Mouse (Mus musculus) forebrain, embryonic 14.5 days (tissue): Measurements from ENCODE around the gene Lgals8. TPM values are rescaled to one million over a fixed set of nuclear protein-coding genes. Genes with fewer than 3 reads are reported as not detected.

ENCODE experiments used
- ATAC-seq: fragments of 200-750 bp; cut with Nextera tagmentation; 2 replicates; pipeline ENCODE4 v1.8.0; 2017; ENCODE audit warnings: mild to moderate bottlenecking, moderate library complexity
- DNase-seq: peaks from one replicate; pipeline ENCODE4 v3.0.0-alpha.2; 2015; ENCODE audit warnings: low spot score
- H3K27ac ChIP-seq: fragments of 300-500 bp; sonication (generic); 2 replicates; pipeline ENCODE4 v1.5.1; 2014; ENCODE audit warnings: low read depth, mild to moderate bottlenecking, control low read depth, low read length, moderate library complexity
- H3K27me3 ChIP-seq: fragments of 300-500 bp; sonication (generic); replicated peaks from 2 replicates; pipeline ENCODE4 v1.6.1; 2014; ENCODE audit warnings: low read length, control low read depth, mixed read lengths; ENCODE audit not compliant: control insufficient read depth, insufficient read depth
- H3K36me3 ChIP-seq: fragments of 300-500 bp; sonication (generic); 2 replicates; pipeline ENCODE4 v1.6.1; 2014; ENCODE audit warnings: low read length, control low read depth; ENCODE audit not compliant: control insufficient read depth, insufficient read depth
- H3K4me1 ChIP-seq: fragments of 300-500 bp; sonication (generic); 2 replicates; pipeline ENCODE4 v1.6.1; 2014; ENCODE audit warnings: antibody characterized with exemption, low read length, control low read depth; ENCODE audit not compliant: control insufficient read depth, insufficient read depth
- H3K4me2 ChIP-seq: fragments of 300-500 bp; sonication (generic); 2 replicates; pipeline ENCODE4 v1.6.1; 2014; ENCODE audit warnings: mild to moderate bottlenecking, control low read depth, low read length
- H3K4me3 ChIP-seq: fragments of 300-500 bp; sonication (generic); 2 replicates; pipeline ENCODE4 v1.5.1; 2014; ENCODE audit warnings: low read depth, low read length, control low read depth
- H3K9ac ChIP-seq: fragments of 300-500 bp; sonication (generic); 2 replicates; pipeline ENCODE4 v1.6.1; 2014; ENCODE audit warnings: mild to moderate bottlenecking, low read length, control low read depth, moderate library complexity
- H3K9me3 ChIP-seq: fragments of 300-500 bp; sonication (generic); replicated peaks from 2 replicates; pipeline ENCODE4 v1.6.1; 2016; ENCODE audit warnings: low read length, control low read depth, mixed read lengths; ENCODE audit not compliant: control insufficient read depth
- WGBS: fragments of 180-500 bp; shearing (Covaris S2); extraction: QIAGEN DNeasy Blood & Tissue Kit; methylation state at CpG from one replicate; pipeline ENCODE4 v1.1.7; 2014; 5-methylcytosine and 5-hydroxymethylcytosine counted together
- polyA plus RNA-seq: library from polyadenylated mRNA; unstranded; fragments of >200 nt; fragmentation: Nextera tagmentation; extraction: Ambion mirVana; gene quantifications from 2 replicates; pipeline ENCODE4 v1.2.1, GENCODE M21; 2014

Lgals8 gene
- polyA plus RNA-seq, 1 experiment from 2014 or later, result 10.7 TPM

DNA sequence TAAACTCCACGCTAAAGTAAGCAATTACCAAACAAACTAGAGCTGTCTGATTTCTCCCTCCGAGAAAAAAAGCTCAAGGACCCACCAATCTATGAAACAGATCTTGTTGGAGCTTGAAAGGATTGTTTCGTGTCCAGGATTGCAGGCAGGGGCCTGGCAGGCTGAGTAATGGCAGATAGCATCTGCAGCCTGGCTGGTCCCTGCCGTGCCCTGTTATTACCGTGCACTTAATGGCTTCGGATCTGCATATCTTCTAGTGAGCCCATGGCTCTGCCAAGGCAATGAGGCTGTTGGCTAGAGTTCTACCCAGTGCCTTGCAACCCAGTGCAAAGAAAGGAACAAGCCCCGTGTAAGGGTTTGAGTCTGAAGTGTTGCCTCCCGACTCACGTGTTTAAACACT, 30.0 kb upstream of the Lgals8 start:
- no peaks in the 10 kb centered on the region for H3K27me3 ChIP-seq
- no peak for ATAC-seq
- WGBS, result 92% methylated on average over 9 of the region's 9 CpGs

DNA sequence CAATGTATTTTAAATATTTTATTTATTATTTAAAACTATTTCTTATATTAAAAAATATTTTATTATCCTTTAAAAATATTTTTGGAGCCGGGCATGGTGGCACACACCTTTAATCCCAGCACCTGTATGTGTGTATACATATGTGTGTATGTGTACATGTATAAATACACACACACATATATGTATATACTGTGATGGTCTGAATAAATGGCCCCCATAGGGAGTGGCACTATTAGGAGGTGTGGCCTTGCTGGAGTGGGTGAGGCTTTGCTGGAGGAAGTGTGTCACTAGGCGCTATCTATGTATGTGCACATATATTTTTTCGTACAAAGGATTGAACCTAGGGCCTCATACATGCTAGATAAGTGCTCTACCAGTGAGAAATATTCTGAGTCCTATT, 27.8 kb upstream of the Lgals8 start:
- H3K27me3 ChIP-seq, result no peaks in the 10 kb centered on the region
- 92% methylated on average over 3 of the region's 3 CpGs for WGBS
- no peak for DNase-seq
- H3K4me3 ChIP-seq, result no peak overlapping the region
- no peaks in the 10 kb centered on the region for H3K9me3 ChIP-seq
- no peak overlapping the region for H3K4me2 ChIP-seq
- ATAC-seq, result no peak
- H3K9ac ChIP-seq, result no peak overlapping the region
- no peaks in the 10 kb centered on the region for H3K4me1 ChIP-seq
- H3K36me3 ChIP-seq, result no peaks in the 10 kb centered on the region
- H3K27ac ChIP-seq, result no peak overlapping the region

More for the DNA sequence above, 30.0 kb upstream of the Lgals8 start:
- no peak for DNase-seq
- H3K27ac ChIP-seq, result no peak overlapping the region
- H3K9ac ChIP-seq, result no peak overlapping the region
- H3K4me1 ChIP-seq, result no peaks in the 10 kb centered on the region
- H3K36me3 ChIP-seq, result no peaks in the 10 kb centered on the region
- no peaks in the 10 kb centered on the region for H3K9me3 ChIP-seq
- H3K4me2 ChIP-seq, result no peak overlapping the region
- H3K4me3 ChIP-seq, result no peak overlapping the region

DNA sequence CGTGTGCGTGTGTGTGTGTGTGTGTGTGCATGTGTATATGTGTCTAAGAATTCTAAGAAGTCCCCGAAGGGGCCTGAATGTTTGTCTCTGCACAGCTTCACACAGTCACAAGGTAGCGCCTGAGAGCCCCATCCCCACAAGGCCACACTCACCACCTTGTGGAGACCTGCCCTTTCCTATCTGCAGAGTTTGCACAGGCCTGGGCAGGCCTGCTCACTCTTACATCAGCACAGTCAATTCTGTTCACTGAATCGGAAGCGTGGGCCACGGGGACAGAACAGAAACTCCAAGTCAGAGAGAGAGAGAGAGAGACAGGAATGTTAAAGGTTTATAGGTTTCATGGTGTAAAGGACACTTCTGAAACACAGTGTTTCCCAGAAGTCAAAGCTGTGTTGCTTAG, 20.9 kb upstream of the Lgals8 start:
- no peaks in the 10 kb centered on the region for H3K9me3 ChIP-seq
- H3K4me2 ChIP-seq, result no peak overlapping the region
- no peak overlapping the region for H3K9ac ChIP-seq
- DNase-seq (no peak), ATAC-seq (no peak; the same call in 1 of the 2 replicates)
- no peaks in the 10 kb centered on the region for H3K36me3 ChIP-seq
- no peaks in the 10 kb centered on the region for H3K27me3 ChIP-seq
- no peak overlapping the region for H3K4me3 ChIP-seq
- H3K4me1 ChIP-seq, result no peaks in the 10 kb centered on the region
- H3K27ac ChIP-seq, result no peak overlapping the region
- 79% methylated on average over 7 of the region's 7 CpGs for WGBS

DNA sequence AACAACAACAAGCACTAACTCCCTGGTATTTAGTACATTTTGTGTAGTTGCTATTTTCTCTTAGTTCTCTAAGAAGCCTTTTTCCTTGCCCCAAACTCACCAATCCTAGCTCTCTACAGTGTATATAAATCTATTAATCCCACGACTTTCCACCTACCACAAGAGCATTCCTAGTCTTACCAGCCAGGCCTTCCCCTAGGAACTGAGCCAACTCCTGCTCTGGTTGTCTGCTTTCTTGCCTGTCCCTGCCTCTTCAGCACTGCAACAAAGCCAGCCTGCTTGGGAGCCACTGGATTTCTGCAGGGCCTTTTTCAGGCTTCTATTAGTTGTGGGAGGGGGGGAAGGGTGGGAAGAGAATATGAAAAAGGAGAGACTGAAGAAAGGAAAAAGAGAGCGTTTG, 20.5 kb upstream of the Lgals8 start:
- H3K4me2 ChIP-seq, result no peak overlapping the region
- WGBS, result 72% methylated on average over 2 of the region's 2 CpGs
- DNase-seq, result peak; percentile 39
- no peaks in the 10 kb centered on the region for H3K36me3 ChIP-seq
- no peaks in the 10 kb centered on the region for H3K9me3 ChIP-seq
- no peaks in the 10 kb centered on the region for H3K27me3 ChIP-seq
- no peak overlapping the region for H3K9ac ChIP-seq
- H3K27ac ChIP-seq, result no peak overlapping the region
- peak; percentile 42; the same call in 1 of the 2 replicates for ATAC-seq
- no peaks in the 10 kb centered on the region for H3K4me1 ChIP-seq
- no peak overlapping the region for H3K4me3 ChIP-seq

DNA sequence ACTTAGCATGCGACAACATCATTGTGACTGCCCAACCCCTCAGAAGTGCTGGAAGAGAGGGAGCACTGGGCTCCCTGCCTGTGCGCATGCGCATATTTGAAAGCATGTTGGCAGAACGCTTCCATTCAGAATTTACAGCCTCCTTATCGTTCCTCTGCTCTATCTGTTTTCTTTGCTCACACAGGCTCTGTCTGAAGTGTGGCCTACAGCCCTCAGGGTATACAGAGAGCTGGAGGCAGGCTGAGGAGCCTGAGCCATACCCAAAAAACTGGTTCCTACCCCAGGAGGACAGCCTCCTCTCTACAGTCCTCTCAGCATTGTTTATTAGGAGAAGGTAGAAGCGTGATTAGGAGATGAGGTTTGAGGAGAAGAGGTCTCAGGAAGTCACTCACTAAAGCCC, 15.1 kb upstream of the Lgals8 start:
- ATAC-seq (no peak), DNase-seq (no peak)
- Histone ChIP-seq H3K4me1 (no peaks in the 10 kb centered on the region), H3K9me3 (no peaks in the 10 kb centered on the region), H3K36me3 (no peaks in the 10 kb centered on the region), H3K27me3 (no peaks in the 10 kb centered on the region), H3K4me2 (no peak overlapping the region), H3K27ac (no peak overlapping the region), H3K9ac (no peak overlapping the region), H3K4me3 (no peak overlapping the region)
- WGBS, result 80% methylated on average over 6 of the region's 6 CpGs

- no peaks in the 10 kb centered on the region for H3K36me3 ChIP-seq
- no peak for DNase-seq
- no peaks in the 10 kb centered on the region for H3K4me1 ChIP-seq
- no peak overlapping the region for H3K4me3 ChIP-seq
- no peak overlapping the region for H3K9ac ChIP-seq
- no peaks in the 10 kb centered on the region for H3K9me3 ChIP-seq
- no peak overlapping the region for H3K4me2 ChIP-seq
- no peak overlapping the region for H3K27ac ChIP-seq
- no peaks in the 10 kb centered on the region for H3K27me3 ChIP-seq
- no peak for ATAC-seq
- 86% methylated on average over 15 of the region's 15 CpGs for WGBS
These were observed 13.6 kb upstream of the Lgals8 start for GRCm38 (mm10) chr13:12478301-12478700.

- no peaks in the 10 kb centered on the region for H3K27me3 ChIP-seq
- H3K4me3 ChIP-seq, result no peak overlapping the region
- no peaks in the 10 kb centered on the region for H3K36me3 ChIP-seq
- 89% methylated on average over 4 of the region's 4 CpGs for WGBS
- no peaks in the 10 kb centered on the region for H3K4me1 ChIP-seq
- ATAC-seq, result no peak
- H3K4me2 ChIP-seq, result no peak overlapping the region
- no peak for DNase-seq
- no peaks in the 10 kb centered on the region for H3K9me3 ChIP-seq
- H3K9ac ChIP-seq, result no peak overlapping the region
- H3K27ac ChIP-seq, result no peak overlapping the region
These were observed 12.1 kb upstream of the Lgals8 start for GRCm38 (mm10) chr13:12476886-12477285.

GRCm38 (mm10) chr13:12475239-12475638, 10.5 kb upstream of the Lgals8 start:
- Histone ChIP-seq H3K4me1 (no peaks in the 10 kb centered on the region), H3K27me3 (no peaks in the 10 kb centered on the region), H3K9ac (no peak overlapping the region), H3K36me3 (no peaks in the 10 kb centered on the region), H3K9me3 (no peaks in the 10 kb centered on the region), H3K27ac (no peak overlapping the region), H3K4me3 (no peak overlapping the region), H3K4me2 (no peak overlapping the region)
- 94% methylated on average over 6 of the region's 6 CpGs for WGBS
- DNase-seq (no peak), ATAC-seq (no peak)

DNA sequence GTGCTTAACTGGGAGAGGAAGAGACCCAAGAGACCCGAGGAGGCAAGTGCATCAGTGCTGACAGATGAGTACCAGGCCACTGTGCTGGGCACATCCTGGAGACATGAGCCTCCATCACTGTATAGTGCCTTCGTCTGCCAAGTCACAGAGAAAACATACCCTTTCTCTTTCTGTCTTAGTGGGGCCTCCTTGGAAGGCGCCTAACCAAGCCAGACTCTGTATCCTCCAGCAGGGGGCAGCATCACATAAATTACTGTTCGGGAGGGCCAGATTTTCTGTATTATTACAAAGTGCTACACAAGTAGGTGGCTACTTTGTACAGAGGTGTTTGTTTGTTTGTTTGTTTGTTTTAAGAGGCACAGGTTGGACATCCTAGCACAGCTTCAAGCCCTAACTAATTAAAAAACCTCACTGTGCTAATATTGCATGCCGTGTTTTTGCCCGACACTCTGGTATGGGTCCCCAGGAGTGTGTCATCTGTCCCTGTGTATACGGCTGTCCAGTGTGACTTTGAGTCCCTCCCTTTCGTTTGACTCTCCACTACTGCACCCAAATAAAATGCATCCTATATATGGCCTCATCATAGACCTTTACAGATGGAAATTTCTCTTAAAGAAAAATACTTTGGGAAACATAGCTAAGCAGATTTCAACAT, 9.1 kb upstream of the Lgals8 start:
- Histone ChIP-seq H3K4me3 (no peak overlapping the region), H3K36me3 (no peaks in the 10 kb centered on the region), H3K4me2 (no peak overlapping the region), H3K4me1 (no peaks in the 10 kb centered on the region), H3K27me3 (no peaks in the 10 kb centered on the region), H3K9me3 (no peaks in the 10 kb centered on the region), H3K27ac (no peak overlapping the region), H3K9ac (peak overlapping the region; percentile 49; the same call in 1 of the 2 replicates)
- WGBS, result 39% methylated on average over 8 of the region's 8 CpGs
- ATAC-seq, result peak; percentile 90
- DNase-seq, result peak; percentile 91
